Mouse (Mus musculus) hindbrain, postnatal 0 days (tissue): ENCODE data around the gene Cracr2b. TPM values are rescaled to one million over a fixed set of nuclear protein-coding genes. Genes with fewer than 3 reads are reported as not detected.

ENCODE experiments used
- ATAC-seq: fragments of 200-750 bp; cut with Nextera tagmentation; 2 replicates; pipeline ENCODE4 v1.8.0; 2017; ENCODE audit warnings: mild to moderate bottlenecking, moderate TSS enrichment, moderate library complexity
- DNase-seq: peaks from one replicate; pipeline ENCODE4 v3.0.0-alpha.2; 2015; ENCODE audit warnings: low spot score
- H3K27ac ChIP-seq: fragments of 300-500 bp; sonication (generic); 2 replicates; pipeline ENCODE4 v1.5.1; 2014; ENCODE audit warnings: mild to moderate bottlenecking
- H3K27me3 ChIP-seq: fragments of 300-500 bp; sonication (generic); 2 replicates; pipeline ENCODE4 v1.6.1; 2014; ENCODE audit warnings: low read length, mixed read lengths; ENCODE audit not compliant: insufficient read depth
- H3K36me3 ChIP-seq: fragments of 300-500 bp; sonication (generic); 2 replicates; pipeline ENCODE4 v1.6.1; 2014; ENCODE audit warnings: low read length, mixed read lengths; ENCODE audit not compliant: insufficient read depth
- H3K4me1 ChIP-seq: fragments of 300-500 bp; sonication (generic); 2 replicates; pipeline ENCODE4 v1.6.1; 2014; ENCODE audit warnings: antibody characterized with exemption, low read length, mixed read lengths; ENCODE audit not compliant: insufficient read depth
- H3K4me2 ChIP-seq: fragments of 300-500 bp; sonication (generic); 2 replicates; pipeline ENCODE4 v1.6.1; 2014; ENCODE audit warnings: low read depth, mild to moderate bottlenecking, low read length, moderate library complexity, mixed read lengths
- H3K4me3 ChIP-seq: fragments of 300-500 bp; sonication (generic); 2 replicates; pipeline ENCODE4 v1.5.1; 2014; ENCODE audit warnings: low read length
- H3K9ac ChIP-seq: fragments of 300-500 bp; sonication (generic); replicated peaks from 2 replicates; pipeline ENCODE4 v1.6.1; 2014; ENCODE audit warnings: mild to moderate bottlenecking, low read length, moderate library complexity, mixed read lengths
- H3K9me3 ChIP-seq: fragments of 300-500 bp; sonication (generic); 2 replicates; pipeline ENCODE4 v1.6.1; 2016; ENCODE audit warnings: low read length, mixed read lengths
- CTCF ChIP-seq: IDR thresholded peaks from 2 replicates; pipeline ENCODE4 v1.5.1; 2016; ENCODE audit warnings: antibody characterized with exemption, control low read depth, low read depth
- WGBS: fragments of 180-500 bp; shearing (Covaris S2); extraction: QIAGEN DNeasy Blood & Tissue Kit; methylation state at CpG from one replicate; pipeline ENCODE4 v1.1.7; 2014; 5-methylcytosine and 5-hydroxymethylcytosine counted together
- polyA plus RNA-seq: library from polyadenylated mRNA; unstranded; fragments of >200 nt; fragmentation: Nextera tagmentation; extraction: Ambion mirVana; gene quantifications from 2 replicates; pipeline ENCODE4 v1.2.1, GENCODE M21; 2015
- total RNA-seq: library from RNA; depleted of rRNA; stranded (reverse); fragments of >200 nt; gene quantifications from 2 replicates; pipeline ENCODE4 v1.2.3, GENCODE M21; 2014

Gene Cracr2b
- total and polyA plus RNA-seq, 2 experiments from 2014 or later, result 5.0 to 9.1 TPM

DNA sequence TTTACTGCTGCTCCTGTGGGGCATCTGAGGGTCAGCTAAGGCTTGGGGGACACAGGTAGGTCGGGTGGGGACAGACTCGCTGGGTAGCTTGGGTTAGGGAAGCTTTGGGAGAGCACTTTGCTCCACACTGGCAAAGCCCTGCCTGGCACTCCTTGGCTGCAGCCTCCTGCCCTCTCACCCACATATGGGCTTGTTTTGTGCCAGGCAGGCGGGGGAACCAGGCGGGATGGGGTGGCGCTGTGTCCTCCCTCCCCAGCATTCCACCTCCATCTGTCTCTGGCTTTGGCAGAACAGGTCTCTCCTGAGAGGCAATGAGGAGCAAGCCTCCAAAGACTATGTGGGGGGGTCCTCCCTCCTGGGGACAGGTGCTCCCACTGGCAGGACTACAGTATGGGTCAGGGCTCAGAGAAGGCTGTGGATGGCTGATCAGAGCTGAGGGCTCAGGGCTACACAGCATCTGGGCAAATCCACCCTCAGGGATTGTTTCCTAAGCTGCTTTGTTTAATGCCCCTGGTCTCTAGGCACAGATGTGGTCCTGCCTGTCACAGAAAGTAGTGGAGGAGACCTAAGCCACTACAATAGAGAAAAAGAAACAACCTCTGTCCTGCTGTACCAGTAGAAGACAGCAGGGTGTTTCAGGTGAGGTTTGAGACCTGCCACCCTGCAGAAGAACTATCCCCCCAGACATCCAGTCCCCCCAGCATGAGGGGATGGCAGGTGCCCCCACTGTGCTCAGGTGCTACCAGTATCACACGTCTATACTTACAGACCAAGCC lies 28.0 kb upstream of the Cracr2b start:
- TF ChIP-seq CTCF, result no peak
- ATAC-seq (no peak), DNase-seq (no peak)
- Histone ChIP-seq H3K36me3 (peaks cover 16% of the 10 kb centered on the region; the same call in 1 of the 2 replicates), H3K9ac (peak overlapping the region; percentile 56; the same call in 1 of the 2 replicates), H3K9me3 (no peaks in the 10 kb centered on the region), H3K27ac (peak overlapping the region; percentile 52), H3K4me2 (peak overlapping the region; percentile 90), H3K4me1 (peaks cover 27% of the 10 kb centered on the region), H3K27me3 (no peaks in the 10 kb centered on the region), H3K4me3 (no peak overlapping the region)
- WGBS, result 72% methylated on average over 6 of the region's 6 CpGs

DNA sequence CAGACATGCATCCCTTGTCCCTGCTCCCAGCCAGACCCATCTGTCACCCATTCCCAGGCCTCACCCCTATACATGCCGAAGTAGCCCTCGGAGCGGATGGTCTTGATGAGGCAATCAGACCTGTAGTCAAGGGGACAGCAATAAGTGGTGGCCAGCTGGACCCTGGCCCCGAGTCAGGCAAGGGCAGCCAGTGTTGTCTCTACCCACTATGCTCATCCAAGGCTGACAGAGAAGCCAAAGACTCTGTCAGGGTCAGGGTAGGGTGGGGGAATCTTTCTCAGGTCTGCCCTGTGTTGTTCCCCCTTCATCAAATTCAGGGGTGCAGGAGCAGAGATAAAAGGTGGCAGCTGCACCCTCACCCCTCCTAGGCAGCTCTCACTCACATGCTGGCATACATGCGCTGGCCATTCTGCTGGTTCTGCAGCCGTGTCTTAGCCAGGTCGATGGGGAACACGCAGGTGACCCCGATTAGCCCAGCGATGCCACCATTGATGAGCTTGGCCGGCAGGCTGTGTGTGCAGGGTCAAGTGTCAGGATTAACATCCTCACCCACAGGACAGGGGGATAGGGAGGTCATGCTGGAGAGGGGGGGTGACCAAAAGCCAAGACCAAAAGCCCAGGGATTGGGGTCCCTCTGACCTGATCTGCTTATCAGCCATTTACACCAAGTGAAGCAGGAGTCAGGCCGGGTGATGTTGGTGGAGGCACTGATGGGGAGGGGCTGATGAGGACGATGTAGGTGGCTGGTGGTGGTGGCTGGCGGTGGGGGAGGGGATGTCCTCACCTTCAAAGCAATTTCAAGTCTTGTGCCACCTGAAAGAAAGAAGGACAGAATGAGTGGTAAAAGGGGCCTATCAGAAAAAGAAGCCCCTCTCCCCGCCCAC lies 27.1 kb upstream of the Cracr2b start:
- ATAC-seq (no peak), DNase-seq (no peak)
- peak overlapping the region; percentile 90 for H3K4me2 ChIP-seq
- peak overlapping the region; percentile 79 for H3K27ac ChIP-seq
- no peak for TF ChIP-seq CTCF
- H3K9ac ChIP-seq, result peak overlapping the region; percentile 56
- 66% methylated on average over 15 of the region's 15 CpGs for WGBS
- no peaks in the 10 kb centered on the region for H3K9me3 ChIP-seq
- peaks cover 27% of the 10 kb centered on the region for H3K4me1 ChIP-seq
- peaks cover 16% of the 10 kb centered on the region; the same call in 1 of the 2 replicates for H3K36me3 ChIP-seq
- peak overlapping the region; percentile 48 for H3K4me3 ChIP-seq
- no peaks in the 10 kb centered on the region for H3K27me3 ChIP-seq

DNA sequence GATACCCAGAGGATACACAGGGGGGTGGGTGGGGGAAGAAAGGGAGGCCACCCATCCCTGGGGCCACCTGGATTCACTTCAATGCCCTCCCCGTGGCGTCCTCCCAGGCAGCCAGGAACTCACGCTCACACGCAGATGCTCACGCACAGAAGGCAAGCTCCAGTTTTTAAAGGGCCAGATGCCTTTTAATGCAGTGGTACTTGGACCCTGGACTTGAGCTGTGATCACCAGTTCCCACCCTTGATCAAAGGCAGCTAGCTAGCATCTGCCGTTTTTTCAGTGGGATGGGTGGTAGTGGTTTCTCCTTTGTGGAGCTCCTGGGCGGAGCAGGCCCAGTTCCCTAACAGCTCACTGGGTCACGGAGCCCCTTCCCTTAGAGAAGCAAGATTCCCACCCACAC lies 26.4 kb upstream of the Cracr2b start:
- ATAC-seq (no peak), DNase-seq (peak; percentile 82)
- no peak for TF ChIP-seq CTCF
- peak overlapping the region; percentile 90 for H3K4me2 ChIP-seq
- peak overlapping the region; percentile 56 for H3K9ac ChIP-seq
- peaks cover 27% of the 10 kb centered on the region for H3K4me1 ChIP-seq
- H3K9me3 ChIP-seq, result no peaks in the 10 kb centered on the region
- 10% methylated on average over 8 of the region's 8 CpGs for WGBS
- peak overlapping the region; percentile 79 for H3K27ac ChIP-seq
- peak overlapping the region; percentile 48 for H3K4me3 ChIP-seq
- H3K36me3 ChIP-seq, result peaks cover 16% of the 10 kb centered on the region; the same call in 1 of the 2 replicates
- H3K27me3 ChIP-seq, result no peaks in the 10 kb centered on the region

DNA sequence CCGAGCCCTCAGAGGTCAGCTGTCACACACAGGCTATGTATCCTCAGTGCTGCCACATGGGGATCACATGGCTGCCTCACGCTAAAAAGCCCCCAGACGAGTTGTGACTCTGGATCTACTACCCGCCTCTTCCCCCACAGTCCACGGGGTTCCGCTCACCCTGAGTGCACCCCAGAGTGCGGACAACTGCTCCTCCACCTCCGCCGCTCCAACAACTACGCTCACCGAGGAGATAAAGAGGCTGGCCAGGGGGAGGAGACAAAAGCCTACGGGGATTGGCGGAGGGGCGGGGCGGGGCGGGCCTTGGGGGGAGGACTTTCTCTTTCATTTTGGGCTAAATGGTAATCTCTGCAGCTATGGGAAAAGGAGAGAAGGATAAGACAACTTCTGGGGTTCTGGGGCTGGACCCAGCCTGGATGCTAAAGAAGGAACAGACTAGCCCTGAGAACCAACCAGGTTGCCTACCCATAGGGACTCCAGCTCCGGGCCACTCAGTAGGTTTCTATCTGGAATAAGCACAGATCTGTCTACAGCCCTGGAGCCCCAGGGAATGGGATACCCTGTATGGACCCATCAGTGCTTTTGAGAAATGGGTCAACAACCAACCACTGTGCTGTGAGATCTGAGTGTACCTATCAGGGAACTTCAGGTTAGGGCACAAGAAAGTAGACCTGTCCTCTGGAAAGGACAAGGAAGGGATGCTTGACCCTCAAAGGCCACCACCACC lies 25.6 kb upstream of the Cracr2b start:
- H3K36me3 ChIP-seq, result peaks cover 16% of the 10 kb centered on the region; the same call in 1 of the 2 replicates
- ATAC-seq (peak; percentile 10; the same call in 1 of the 2 replicates), DNase-seq (peak; percentile 64)
- H3K4me3 ChIP-seq, result peak overlapping the region; percentile 48
- H3K9me3 ChIP-seq, result no peaks in the 10 kb centered on the region
- WGBS, result 3% methylated on average over 17 of the region's 17 CpGs
- peak overlapping the region; percentile 90 for H3K4me2 ChIP-seq
- no peak for TF ChIP-seq CTCF
- H3K27ac ChIP-seq, result peak overlapping the region; percentile 79
- no peaks in the 10 kb centered on the region for H3K27me3 ChIP-seq
- H3K4me1 ChIP-seq, result peaks cover 27% of the 10 kb centered on the region
- peak overlapping the region; percentile 56 for H3K9ac ChIP-seq

DNA sequence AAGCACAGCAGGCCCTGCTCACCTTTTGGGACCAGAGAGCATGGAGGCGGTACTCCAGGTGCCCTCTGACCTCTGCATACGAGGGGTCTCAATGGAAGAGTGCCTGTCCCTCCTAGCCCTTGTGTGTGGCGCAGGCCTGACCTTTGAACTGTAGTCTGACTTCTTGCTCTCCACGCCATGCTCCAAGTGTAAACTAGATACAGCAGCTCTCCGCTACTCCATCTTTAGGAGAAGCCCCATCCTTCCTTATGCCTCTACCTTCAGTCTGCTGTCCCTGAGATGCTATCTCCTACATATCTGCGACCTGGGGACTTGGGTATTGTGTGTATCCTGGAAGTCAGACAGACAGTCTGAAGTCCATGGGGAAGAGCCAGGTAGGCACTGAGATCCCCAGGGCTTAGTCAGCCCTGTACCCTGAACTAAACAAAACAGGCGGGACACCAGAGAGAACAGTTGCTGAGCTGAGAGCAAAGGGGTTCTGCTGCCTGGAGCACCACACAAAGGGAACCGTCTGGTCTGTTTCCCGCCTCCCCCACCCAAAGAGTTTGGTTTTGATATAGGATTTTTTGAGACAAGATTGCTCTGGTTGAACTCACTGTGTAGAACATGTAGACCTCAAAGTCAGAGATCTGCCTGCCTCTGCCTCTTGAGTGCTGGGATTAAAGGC lies 24.9 kb upstream of the Cracr2b start:
- Histone ChIP-seq H3K36me3 (peaks cover 12% of the 10 kb centered on the region; the same call in 1 of the 2 replicates), H3K4me2 (peak overlapping the region; percentile 90), H3K27ac (peak overlapping the region; percentile 79; the same call in 1 of the 2 replicates), H3K4me3 (no peak overlapping the region), H3K27me3 (no peaks in the 10 kb centered on the region), H3K4me1 (peaks cover 27% of the 10 kb centered on the region), H3K9ac (peak overlapping the region; percentile 56; the same call in 1 of the 2 replicates), H3K9me3 (no peaks in the 10 kb centered on the region)
- WGBS, result 72% methylated on average over 9 of the region's 9 CpGs
- TF ChIP-seq CTCF, result no peak
- no peak for DNase-seq
- no peak for ATAC-seq
